Mouse (Mus musculus) heart, postnatal 0 days (tissue): ENCODE results near the gene Lyve1. TPM values are rescaled to one million over a fixed set of nuclear protein-coding genes. Genes with fewer than 3 reads are reported as not detected.
A peak's percentile ranks its signal among the peaks of the same experiment; 100 is the strongest.
"Not testable (repeated sequence)": the region's sequence is repeated elsewhere in the genome, so short reads cannot be mapped to it uniquely, and the experiment has no call there.

ENCODE experiments used
- ATAC-seq: fragments of 200-750 bp; cut with Nextera tagmentation; 2 replicates; pipeline ENCODE4 v1.8.0; 2017; ENCODE audit warnings: low read depth, moderate number of reproducible peaks, moderate library complexity; ENCODE audit not compliant: insufficient read depth
- DNase-seq: peaks from one replicate; pipeline ENCODE4 v3.0.0-alpha.2; 2016; ENCODE audit warnings: low spot score
- H3K27ac ChIP-seq: fragments of 300-500 bp; sonication (generic); 2 replicates; pipeline ENCODE4 v1.5.1; 2014; ENCODE audit warnings: low read depth, mild to moderate bottlenecking
- H3K27me3 ChIP-seq: fragments of 300-500 bp; sonication (generic); 2 replicates; pipeline ENCODE4 v1.6.1; 2014; ENCODE audit warnings: low read length, mixed read lengths; ENCODE audit not compliant: control insufficient read depth, insufficient read depth
- H3K36me3 ChIP-seq: fragments of 300-500 bp; sonication (generic); replicated peaks from 2 replicates; pipeline ENCODE4 v1.6.1; 2014; ENCODE audit warnings: low read length, mixed read lengths; ENCODE audit not compliant: control insufficient read depth, insufficient read depth
- H3K4me1 ChIP-seq: fragments of 300-500 bp; sonication (generic); 2 replicates; pipeline ENCODE4 v1.6.1; 2014; ENCODE audit warnings: antibody characterized with exemption; ENCODE audit not compliant: control insufficient read depth, insufficient read depth
- H3K4me2 ChIP-seq: fragments of 300-500 bp; sonication (generic); 2 replicates; pipeline ENCODE4 v1.6.1; 2014; ENCODE audit warnings: low read depth, mild to moderate bottlenecking, low read length, moderate library complexity
- H3K4me3 ChIP-seq: fragments of 300-500 bp; sonication (generic); 2 replicates; pipeline ENCODE4 v1.5.1; 2014; ENCODE audit warnings: low read depth, low read length
- H3K9ac ChIP-seq: fragments of 300-500 bp; sonication (generic); replicated peaks from 2 replicates; pipeline ENCODE4 v1.6.1; 2014; ENCODE audit warnings: low read depth, low read length, mixed read lengths
- H3K9me3 ChIP-seq: fragments of 300-500 bp; sonication (generic); replicated peaks from 2 replicates; pipeline ENCODE4 v1.6.1; 2016; ENCODE audit warnings: low read length; ENCODE audit not compliant: control insufficient read depth
- CTCF ChIP-seq: IDR thresholded peaks from 2 replicates; pipeline ENCODE4 v1.5.1; 2016; ENCODE audit warnings: antibody characterized with exemption, control low read depth, low read depth
- EP300 ChIP-seq: IDR thresholded peaks from 2 replicates; pipeline ENCODE4 v1.6.1; 2016; ENCODE audit warnings: antibody characterized with exemption, low read depth
- WGBS: fragments of 180-500 bp; shearing (Covaris S2); extraction: QIAGEN DNeasy Blood & Tissue Kit; methylation state at CpG from one replicate; pipeline ENCODE4 v1.1.7; 2014; 5-methylcytosine and 5-hydroxymethylcytosine counted together
- polyA plus RNA-seq: library from polyadenylated mRNA; unstranded; fragments of >200 nt; fragmentation: Nextera tagmentation; extraction: Ambion mirVana; gene quantifications from 2 replicates; pipeline ENCODE4 v1.2.1, GENCODE M21; 2015
- total RNA-seq: library from RNA; depleted of rRNA; stranded (reverse); fragments of >200 nt; gene quantifications from 2 replicates; pipeline ENCODE4 v1.2.3, GENCODE M21; 2014; ENCODE audit warnings: low replicate concordance

Lyve1 gene
- total and polyA plus RNA-seq, 2 experiments from 2014 or later: 15.2 to 56.7 TPM

GRCm38 (mm10) chr7:110896453-110896852 is 33.4 kb upstream of the Lyve1 start:
- 89% methylated on average over 7 of the region's 7 CpGs for WGBS
- H3K9ac ChIP-seq: no peak overlapping the region

GRCm38 (mm10) chr7:110895772-110896171 is 32.7 kb upstream of the Lyve1 start:
- ATAC-seq, H3K9ac ChIP-seq, H3K36me3 ChIP-seq, H3K27ac ChIP-seq, H3K4me1 ChIP-seq, DNase-seq, H3K27me3 ChIP-seq, H3K9me3 ChIP-seq, H3K4me3 ChIP-seq, H3K4me2 ChIP-seq: not testable (repeated sequence)
- WGBS: 78% methylated on average over 10 of the region's 10 CpGs

More at GRCm38 (mm10) chr7:110896453-110896852, 33.4 kb upstream of the Lyve1 start:
- no peaks in the 10 kb centered on the region for H3K9me3 ChIP-seq
- H3K4me1 ChIP-seq: no peaks in the 10 kb centered on the region
- ATAC-seq (no peak), DNase-seq (no peak)
- H3K4me2 ChIP-seq: no peak overlapping the region
- H3K4me3 ChIP-seq: no peak overlapping the region
- no peak overlapping the region for H3K27ac ChIP-seq
- H3K27me3 ChIP-seq: no peaks in the 10 kb centered on the region
- TF ChIP-seq CTCF (no peak), EP300 (no peak)
- H3K36me3 ChIP-seq: no peaks in the 10 kb centered on the region

GRCm38 (mm10) chr7:110894673-110895072 is 31.6 kb upstream of the Lyve1 start:
- no peak overlapping the region for H3K27ac ChIP-seq
- no peak for DNase-seq
- whole genome bisulfite sequencing: 88% methylated on average over 9 of the region's 9 CpGs
- no peaks in the 10 kb centered on the region for H3K4me1 ChIP-seq
- H3K27me3 ChIP-seq: no peaks in the 10 kb centered on the region
- no peaks in the 10 kb centered on the region for H3K9me3 ChIP-seq
- no peak overlapping the region for H3K4me3 ChIP-seq
- H3K36me3 ChIP-seq: no peaks in the 10 kb centered on the region
- TF ChIP-seq EP300: no peak
- TF ChIP-seq CTCF: no peak
- ATAC-seq: no peak
- H3K9ac ChIP-seq: no peak overlapping the region
- H3K4me2 ChIP-seq: no peak overlapping the region

GRCm38 (mm10) chr7:110893943-110894610 is 31.0 kb upstream of the Lyve1 start:
- Histone ChIP-seq H3K4me3 (no peak overlapping the region), H3K9me3 (no peaks in the 10 kb centered on the region), H3K4me1 (no peaks in the 10 kb centered on the region), H3K27me3 (no peaks in the 10 kb centered on the region), H3K27ac (no peak overlapping the region; the same call in 1 of the 2 replicates), H3K9ac (no peak overlapping the region), H3K36me3 (no peaks in the 10 kb centered on the region), H3K4me2 (no peak overlapping the region)
- ATAC-seq: peak; percentile 66
- TF ChIP-seq CTCF: no peak
- no peak for TF ChIP-seq EP300
- 49% methylated on average over 10 of the region's 10 CpGs for WGBS
- DNase-seq: peak; percentile 59

GRCm38 (mm10) chr7:110891501-110891986 is 28.5 kb upstream of the Lyve1 start:
- H3K4me1 ChIP-seq: no peaks in the 10 kb centered on the region
- 27% methylated on average over 9 of the region's 9 CpGs for WGBS
- TF ChIP-seq CTCF (no peak), EP300 (no peak)
- no peak for ATAC-seq
- H3K4me3 ChIP-seq: no peak overlapping the region
- H3K27me3 ChIP-seq: no peaks in the 10 kb centered on the region
- no peaks in the 10 kb centered on the region for H3K9me3 ChIP-seq
- no peaks in the 10 kb centered on the region for H3K36me3 ChIP-seq
- no peak overlapping the region for H3K9ac ChIP-seq
- H3K4me2 ChIP-seq: no peak overlapping the region; the same call in 1 of the 2 replicates
- H3K27ac ChIP-seq: no peak overlapping the region
- no peak for DNase-seq
